Mouse (Mus musculus) erythroblast, embryonic 14.5 days (primary cell): ENCODE measurements around the gene Rbp2. TPM values are rescaled to one million over a fixed set of nuclear protein-coding genes. Genes with fewer than 3 reads are reported as not detected.

Experiments used
- H3K27me3 ChIP-seq: 2 replicates; pipeline ENCODE4 v1.6.1; 2012; ENCODE audit warnings: inconsistent platforms; ENCODE audit not compliant: control insufficient read depth
- H3K36me3 ChIP-seq: 2 replicates; pipeline ENCODE4 v1.6.1; 2012; ENCODE audit warnings: mild to moderate bottlenecking, inconsistent platforms; ENCODE audit not compliant: control insufficient read depth
- H3K4me1 ChIP-seq: 2 replicates; pipeline ENCODE4 v1.6.1; 2012; ENCODE audit warnings: inconsistent platforms; ENCODE audit not compliant: control insufficient read depth
- H3K4me3 ChIP-seq: replicated peaks from 2 replicates; pipeline ENCODE3; 2012; ENCODE audit warnings: moderate library complexity, mild to moderate bottlenecking, inconsistent platforms
- H3K9me3 ChIP-seq: 2 replicates; pipeline ENCODE4 v1.6.1; 2012; ENCODE audit warnings: low read length, inconsistent platforms, mixed read lengths; ENCODE audit not compliant: control insufficient read depth
- GATA1 ChIP-seq: IDR thresholded peaks from 2 replicates; pipeline ENCODE4 v1.6.1; 2012; ENCODE audit warnings: low read length, inconsistent platforms, mixed read lengths
- TAL1 ChIP-seq: IDR thresholded peaks from 3 replicates; pipeline ENCODE4 v1.6.1; 2012; ENCODE audit warnings: low read length, inconsistent platforms, mixed read lengths
- polyA plus RNA-seq: library from polyadenylated mRNA; stranded (reverse); fragments of >175 nt; gene quantifications from 2 replicates; pipeline ENCODE4 v1.2.3, GENCODE M21; 2012

The Rbp2 gene
- polyA plus RNA-seq, 1 experiment = not detected

- H3K4me3 ChIP-seq = no peak overlapping the region
- no peaks in the 10 kb centered on the region for H3K9me3 ChIP-seq
- H3K36me3 ChIP-seq = no peaks in the 10 kb centered on the region
- no peak for TF ChIP-seq TAL1
- no peak for TF ChIP-seq GATA1
- H3K27me3 ChIP-seq = no peaks in the 10 kb centered on the region
- peaks cover 10% of the 10 kb centered on the region for H3K4me1 ChIP-seq
Observed at GRCm38 (mm10) chr9:98485020-98485419, 895 bp upstream of the Rbp2 start.

DNA sequence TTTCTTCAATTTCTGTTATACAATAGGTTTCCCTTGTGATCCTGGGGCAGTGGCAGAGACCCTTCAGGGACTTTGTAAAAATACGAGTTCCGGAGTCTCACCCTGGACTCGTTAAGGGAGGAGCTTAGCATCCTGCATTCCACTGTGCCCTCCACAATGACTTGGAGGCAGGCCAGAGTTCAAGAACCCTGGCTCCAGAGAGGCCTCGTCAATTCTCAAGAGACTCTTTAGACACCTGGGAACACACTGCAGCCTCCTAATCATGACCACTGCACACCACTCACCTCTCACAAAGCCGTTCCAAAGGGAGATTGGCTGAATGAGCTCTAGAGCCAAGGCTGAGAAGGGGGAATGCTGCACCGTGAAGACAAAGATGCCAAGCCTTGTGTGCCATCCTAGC, 1.4 kb downstream of the Rbp2 start:
- H3K36me3 ChIP-seq = no peaks in the 10 kb centered on the region
- no peaks in the 10 kb centered on the region for H3K9me3 ChIP-seq
- no peak for TF ChIP-seq TAL1
- TF ChIP-seq GATA1 = no peak
- H3K27me3 ChIP-seq = no peaks in the 10 kb centered on the region
- peaks cover 28% of the 10 kb centered on the region for H3K4me1 ChIP-seq
- H3K4me3 ChIP-seq = no peak overlapping the region

- Histone ChIP-seq H3K4me3 (no peak overlapping the region), H3K4me1 (peaks cover 36% of the 10 kb centered on the region), H3K36me3 (no peaks in the 10 kb centered on the region), H3K27me3 (no peaks in the 10 kb centered on the region), H3K9me3 (no peaks in the 10 kb centered on the region)
- no peak for TF ChIP-seq TAL1
- no peak for TF ChIP-seq GATA1
Observed at GRCm38 (mm10) chr9:98489532-98489931, 3.6 kb downstream of the Rbp2 start.

DNA sequence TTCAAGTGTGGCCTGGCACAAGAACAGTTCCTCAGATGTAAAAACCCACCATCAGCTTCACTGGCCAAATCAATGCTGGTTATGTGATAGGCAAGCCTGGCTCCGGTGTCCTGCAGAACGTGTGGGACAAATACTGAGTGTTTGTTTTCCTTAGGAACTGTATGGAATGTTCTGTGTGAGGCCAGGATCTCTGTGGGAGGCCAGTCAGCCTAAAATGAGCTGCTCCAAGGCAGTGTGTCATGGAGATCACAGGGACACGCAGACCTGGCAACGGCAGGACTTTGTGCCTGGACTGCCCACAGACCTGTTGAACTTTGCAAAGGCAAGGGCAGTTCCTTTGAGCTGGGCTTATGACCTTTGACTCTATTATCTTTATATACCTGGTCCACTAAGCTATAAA, 4.2 kb downstream of the Rbp2 start:
- no peaks in the 10 kb centered on the region for H3K27me3 ChIP-seq
- H3K36me3 ChIP-seq = no peaks in the 10 kb centered on the region
- H3K4me1 ChIP-seq = peaks cover 36% of the 10 kb centered on the region
- no peaks in the 10 kb centered on the region for H3K9me3 ChIP-seq
- no peak overlapping the region for H3K4me3 ChIP-seq
- no peak for TF ChIP-seq GATA1
- TF ChIP-seq TAL1 = no peak

- TF ChIP-seq TAL1 (no peak), GATA1 (no peak)
- Histone ChIP-seq H3K9me3 (no peaks in the 10 kb centered on the region), H3K27me3 (no peaks in the 10 kb centered on the region), H3K36me3 (no peaks in the 10 kb centered on the region), H3K4me3 (no peak overlapping the region), H3K4me1 (peaks cover 36% of the 10 kb centered on the region)
Observed at GRCm38 (mm10) chr9:98491071-98491470, 5.2 kb downstream of the Rbp2 start.

- Histone ChIP-seq H3K9me3 (no peaks in the 10 kb centered on the region), H3K4me1 (peaks cover 36% of the 10 kb centered on the region), H3K36me3 (no peaks in the 10 kb centered on the region), H3K4me3 (no peak overlapping the region), H3K27me3 (no peaks in the 10 kb centered on the region)
- no peak for TF ChIP-seq GATA1
Observed at GRCm38 (mm10) chr9:98492212-98492611, 6.3 kb downstream of the Rbp2 start.

- Histone ChIP-seq H3K4me1 (peaks cover 36% of the 10 kb centered on the region), H3K27me3 (no peaks in the 10 kb centered on the region), H3K9me3 (no peaks in the 10 kb centered on the region), H3K4me3 (no peak overlapping the region), H3K36me3 (no peaks in the 10 kb centered on the region)
- TF ChIP-seq GATA1 (no peak), TAL1 (no peak)
Observed at GRCm38 (mm10) chr9:98492821-98493220, 6.9 kb downstream of the Rbp2 start.

- TF ChIP-seq GATA1 (no peak), TAL1 (no peak)
- no peaks in the 10 kb centered on the region for H3K27me3 ChIP-seq
- no peaks in the 10 kb centered on the region for H3K36me3 ChIP-seq
- H3K4me1 ChIP-seq = peaks cover 9% of the 10 kb centered on the region
- no peak overlapping the region for H3K4me3 ChIP-seq
- no peaks in the 10 kb centered on the region for H3K9me3 ChIP-seq
Observed at GRCm38 (mm10) chr9:98497157-98497556, 11.2 kb downstream of the Rbp2 start.

- Histone ChIP-seq H3K36me3 (no peaks in the 10 kb centered on the region), H3K4me3 (no peak overlapping the region), H3K9me3 (no peaks in the 10 kb centered on the region), H3K27me3 (no peaks in the 10 kb centered on the region), H3K4me1 (peaks cover under 1% of the 10 kb centered on the region)
- no peak for TF ChIP-seq GATA1
- no peak for TF ChIP-seq TAL1
Observed at GRCm38 (mm10) chr9:98497990-98498389, 12.1 kb downstream of the Rbp2 start.

DNA sequence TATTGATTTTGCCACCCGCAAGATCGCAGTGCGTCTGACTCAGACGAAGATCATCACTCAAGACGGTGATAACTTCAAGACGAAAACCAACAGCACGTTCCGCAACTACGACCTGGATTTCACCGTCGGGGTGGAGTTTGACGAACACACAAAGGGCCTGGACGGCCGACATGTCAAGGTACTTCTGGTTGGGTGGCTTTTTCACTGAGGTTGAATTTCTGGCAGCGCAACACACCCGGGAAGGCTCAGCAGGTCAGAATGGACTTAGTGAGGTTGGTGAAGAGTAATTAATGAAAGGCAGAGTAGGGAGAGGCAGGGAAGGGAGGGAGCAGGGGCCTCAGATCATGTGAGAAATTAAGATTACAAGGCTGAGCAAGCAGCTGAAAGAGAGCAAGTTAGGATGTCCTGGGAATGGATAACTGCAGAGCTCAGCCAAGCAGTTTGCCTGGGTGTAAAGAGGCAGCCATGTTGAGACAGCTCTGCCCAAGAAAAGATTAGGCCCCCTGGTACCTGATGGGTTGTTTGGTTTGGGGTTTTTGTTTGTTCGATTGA, 12.9 kb downstream of the Rbp2 start:
- Histone ChIP-seq H3K27me3 (no peaks in the 10 kb centered on the region), H3K4me1 (no peaks in the 10 kb centered on the region), H3K9me3 (no peaks in the 10 kb centered on the region), H3K36me3 (no peaks in the 10 kb centered on the region), H3K4me3 (no peak overlapping the region)
- TF ChIP-seq GATA1 (no peak), TAL1 (no peak)

GRCm38 (mm10) chr9:98499601-98500000, 13.7 kb downstream of the Rbp2 start:
- Histone ChIP-seq H3K4me1 (no peaks in the 10 kb centered on the region), H3K9me3 (no peaks in the 10 kb centered on the region), H3K27me3 (no peaks in the 10 kb centered on the region), H3K4me3 (no peak overlapping the region), H3K36me3 (no peaks in the 10 kb centered on the region)
- TF ChIP-seq GATA1 (no peak), TAL1 (no peak)
